Mouse (Mus musculus) gastrocnemius, postnatal 25 days (tissue): ENCODE data around the gene Edar. TPM values are rescaled to one million over a fixed set of nuclear protein-coding genes. Genes with fewer than 3 reads are reported as not detected.
"Not testable (repeated sequence)": the region's sequence is repeated elsewhere in the genome, so short reads cannot be mapped to it uniquely, and the experiment has no call there.

Experiments
- DNase-seq: peaks from one replicate; pipeline ENCODE4 v3.0.0; 2022
- long read RNA-seq, 2 experiments: library from polyadenylated mRNA; stranded (forward); transcript quantifications; one replicate each; pipeline ENCODE4 v2.0.0; 2021
- total RNA-seq, 2 experiments: library from RNA; stranded (reverse); gene quantifications; 1 replicate in 1 of 2; 2 replicates in 1 of 2; pipeline ENCODE4 v1.2.3; 2021

The Edar gene
- total RNA-seq: under 1 TPM; 0.08 to 0.11 TPM
- long read RNA-seq, experiment 1: 0 reads
- long read RNA-seq, experiment 2, partial matches to known transcripts: 0 of 2 reads
- long read RNA-seq, experiment 2, other reads (novel, unspliced or antisense): 0 of 2 reads

- DNase-seq: peak; percentile 62
These were observed at the start of gene Edar for GRCm38 (mm10) chr10:58675533-58675932. Gene Edar (minus strand): TSS chr10:58675654.

GRCm38 (mm10) chr10:58718110-58718509 lies 42.7 kb upstream of the Edar start, which contains the start of gene Gm17542:
Gene Gm17542 (minus strand): TSS chr10:58718210.
- not testable (repeated sequence) for DNase-seq

- no peak for DNase-seq
These were observed 39.3 kb upstream of the Edar start for GRCm38 (mm10) chr10:58714789-58715148.

GRCm38 (mm10) chr10:58713855-58714788 lies 38.7 kb upstream of the Edar start:
- no peak for DNase-seq

- no peak for DNase-seq
These were observed 37.8 kb upstream of the Edar start for GRCm38 (mm10) chr10:58713225-58713624.

GRCm38 (mm10) chr10:58709021-58709420 lies 33.6 kb upstream of the Edar start:
- no peak for DNase-seq

GRCm38 (mm10) chr10:58700578-58700977 lies 25.1 kb upstream of the Edar start:
- DNase-seq: no peak

- no peak for DNase-seq
These were observed 24.7 kb upstream of the Edar start for GRCm38 (mm10) chr10:58700160-58700559.

- DNase-seq: no peak
These were observed 23.5 kb upstream of the Edar start for GRCm38 (mm10) chr10:58698955-58699354.

- no peak for DNase-seq
These were observed 15.6 kb upstream of the Edar start for GRCm38 (mm10) chr10:58691051-58691450.

GRCm38 (mm10) chr10:58679298-58679697 lies 3.8 kb upstream of the Edar start:
- no peak for DNase-seq

- peak; percentile 37 for DNase-seq
These were observed 2.0 kb downstream of the Edar start for GRCm38 (mm10) chr10:58673278-58674061.

- DNase-seq: no peak
These were observed 2.7 kb downstream of the Edar start for GRCm38 (mm10) chr10:58672557-58673277.

GRCm38 (mm10) chr10:58663868-58664267 lies 11.6 kb downstream of the Edar start:
- DNase-seq: peak; percentile 68

- DNase-seq: peak; percentile 74
These were observed 12.0 kb downstream of the Edar start for GRCm38 (mm10) chr10:58663417-58663816.

GRCm38 (mm10) chr10:58659268-58659986 lies 16.0 kb downstream of the Edar start:
- no peak for DNase-seq

- DNase-seq: no peak
These were observed 17.7 kb downstream of the Edar start for GRCm38 (mm10) chr10:58657731-58658130.

- no peak for DNase-seq
These were observed 21.8 kb downstream of the Edar start for GRCm38 (mm10) chr10:58653679-58654078.

GRCm38 (mm10) chr10:58652418-58653394 lies 22.7 kb downstream of the Edar start:
- no peak for DNase-seq

- DNase-seq: no peak
These were observed 23.4 kb downstream of the Edar start for GRCm38 (mm10) chr10:58652045-58652417.
